Mouse (Mus musculus) hindbrain, embryonic 11.5 days (tissue): ENCODE results near the gene Gng11. TPM values are rescaled to one million over a fixed set of nuclear protein-coding genes. Genes with fewer than 3 reads are reported as not detected.
A peak's percentile ranks its signal among the peaks of the same experiment; 100 is the strongest.

Experiments used
- ATAC-seq: fragments of 200-750 bp; cut with Nextera tagmentation; 2 replicates; pipeline ENCODE4 v1.8.0; 2017; ENCODE audit warnings: mild to moderate bottlenecking, moderate TSS enrichment, moderate library complexity; ENCODE audit not compliant: low FRiP score
- DNase-seq: peaks from one replicate; pipeline ENCODE4 v3.0.0-alpha.2; 2015; ENCODE audit warnings: low spot score
- H3K27ac ChIP-seq: fragments of 300-500 bp; sonication (generic); 2 replicates; pipeline ENCODE4 v1.5.1; 2014; ENCODE audit warnings: mild to moderate bottlenecking, low read depth, low read length
- H3K27me3 ChIP-seq: fragments of 300-500 bp; sonication (generic); 2 replicates; pipeline ENCODE4 v1.6.1; 2014; ENCODE audit warnings: mild to moderate bottlenecking, low read length, moderate library complexity, mixed read lengths; ENCODE audit not compliant: control insufficient read depth, insufficient read depth
- H3K36me3 ChIP-seq: fragments of 300-500 bp; sonication (generic); 2 replicates; pipeline ENCODE4 v1.6.1; 2014; ENCODE audit warnings: mild to moderate bottlenecking, low read length, moderate library complexity, mixed read lengths; ENCODE audit not compliant: control insufficient read depth, insufficient read depth
- H3K4me1 ChIP-seq: fragments of 300-500 bp; sonication (generic); replicated peaks from 2 replicates; pipeline ENCODE4 v1.6.1; 2014; ENCODE audit warnings: low read length, mixed read lengths; ENCODE audit not compliant: control insufficient read depth, insufficient read depth
- H3K4me2 ChIP-seq: fragments of 300-500 bp; sonication (generic); replicated peaks from 2 replicates; pipeline ENCODE4 v1.6.1; 2014; ENCODE audit warnings: mild to moderate bottlenecking, low read depth, low read length
- H3K4me3 ChIP-seq: fragments of 300-500 bp; sonication (generic); 2 replicates; pipeline ENCODE4 v1.5.1; 2014; ENCODE audit warnings: low read depth, low read length
- H3K9ac ChIP-seq: fragments of 300-500 bp; sonication (generic); 2 replicates; pipeline ENCODE4 v1.6.1; 2014; ENCODE audit warnings: low read depth, low read length
- H3K9me3 ChIP-seq: fragments of 300-500 bp; sonication (generic); 2 replicates; pipeline ENCODE4 v1.6.1; 2016; ENCODE audit warnings: low read length; ENCODE audit not compliant: control insufficient read depth
- WGBS: fragments of 180-500 bp; shearing (Covaris S2); extraction: QIAGEN DNeasy Blood & Tissue Kit; methylation state at CpG from one replicate; pipeline ENCODE4 v1.1.7; 2014; 5-methylcytosine and 5-hydroxymethylcytosine counted together
- polyA plus RNA-seq: library from polyadenylated mRNA; unstranded; fragments of >200 nt; fragmentation: Nextera tagmentation; extraction: Ambion mirVana; gene quantifications from 2 replicates; pipeline ENCODE4 v1.2.1, GENCODE M21; 2014

Gng11 gene
- polyA plus RNA-seq, 1 experiment from 2014 or later, result 48.1 TPM

GRCm38 (mm10) chr6:3999296-3999695, 4.4 kb upstream of the Gng11 start:
- Histone ChIP-seq H3K9me3 (no peaks in the 10 kb centered on the region), H3K4me2 (no peak overlapping the region), H3K27ac (no peak overlapping the region), H3K36me3 (no peaks in the 10 kb centered on the region), H3K4me1 (no peaks in the 10 kb centered on the region), H3K4me3 (no peak overlapping the region), H3K27me3 (no peaks in the 10 kb centered on the region), H3K9ac (no peak overlapping the region)
- DNase-seq (no peak), ATAC-seq (no peak)
- 51% methylated on average over 6 of the region's 6 CpGs for WGBS

- no peaks in the 10 kb centered on the region for H3K36me3 ChIP-seq
- H3K9me3 ChIP-seq, result no peaks in the 10 kb centered on the region
- H3K27me3 ChIP-seq, result no peaks in the 10 kb centered on the region
- DNase-seq, result no peak
- no peak overlapping the region for H3K9ac ChIP-seq
- ATAC-seq, result no peak
- WGBS, result 77% methylated on average over 3 of the region's 3 CpGs
- no peaks in the 10 kb centered on the region for H3K4me1 ChIP-seq
- no peak overlapping the region for H3K27ac ChIP-seq
- H3K4me2 ChIP-seq, result no peak overlapping the region
- H3K4me3 ChIP-seq, result no peak overlapping the region
These were observed 3.0 kb upstream of the Gng11 start for GRCm38 (mm10) chr6:4000716-4001115.

- H3K4me3 ChIP-seq, result no peak overlapping the region
- peak; percentile 24 for DNase-seq
- WGBS, result 52% methylated on average over 4 of the region's 4 CpGs
- no peak overlapping the region for H3K9ac ChIP-seq
- no peaks in the 10 kb centered on the region for H3K36me3 ChIP-seq
- H3K4me1 ChIP-seq, result no peaks in the 10 kb centered on the region
- H3K27ac ChIP-seq, result no peak overlapping the region
- ATAC-seq, result no peak
- H3K4me2 ChIP-seq, result no peak overlapping the region
- no peaks in the 10 kb centered on the region for H3K27me3 ChIP-seq
- H3K9me3 ChIP-seq, result no peaks in the 10 kb centered on the region
These were observed 259 bp upstream of the Gng11 start for GRCm38 (mm10) chr6:4003445-4003844.

- H3K9ac ChIP-seq, result no peak overlapping the region
- H3K27me3 ChIP-seq, result no peaks in the 10 kb centered on the region
- ATAC-seq (no peak), DNase-seq (no peak)
- H3K27ac ChIP-seq, result no peak overlapping the region
- H3K4me2 ChIP-seq, result no peak overlapping the region
- H3K36me3 ChIP-seq, result no peaks in the 10 kb centered on the region
- H3K4me1 ChIP-seq, result no peaks in the 10 kb centered on the region
- no peak overlapping the region for H3K4me3 ChIP-seq
- WGBS, result 82% methylated on average over 2 of the region's 2 CpGs
- no peaks in the 10 kb centered on the region for H3K9me3 ChIP-seq
These were observed 1.1 kb downstream of the Gng11 start for GRCm38 (mm10) chr6:4004808-4005207.

GRCm38 (mm10) chr6:4008501-4009040, 4.9 kb downstream of the Gng11 start:
- Histone ChIP-seq H3K27ac (no peak overlapping the region), H3K27me3 (no peaks in the 10 kb centered on the region), H3K9me3 (no peaks in the 10 kb centered on the region), H3K9ac (no peak overlapping the region), H3K36me3 (no peaks in the 10 kb centered on the region), H3K4me1 (no peaks in the 10 kb centered on the region), H3K4me2 (no peak overlapping the region), H3K4me3 (no peak overlapping the region)
- 77% methylated on average over 2 of the region's 2 CpGs for WGBS
- DNase-seq, result no peak
- ATAC-seq, result no peak

GRCm38 (mm10) chr6:4009548-4009947, 5.8 kb downstream of the Gng11 start:
- no peaks in the 10 kb centered on the region for H3K27me3 ChIP-seq
- H3K4me1 ChIP-seq, result no peaks in the 10 kb centered on the region
- H3K9ac ChIP-seq, result no peak overlapping the region
- H3K4me2 ChIP-seq, result no peak overlapping the region
- no peak overlapping the region for H3K27ac ChIP-seq
- H3K9me3 ChIP-seq, result no peaks in the 10 kb centered on the region
- DNase-seq (no peak), ATAC-seq (no peak)
- H3K4me3 ChIP-seq, result no peak overlapping the region
- no peaks in the 10 kb centered on the region for H3K36me3 ChIP-seq

GRCm38 (mm10) chr6:4022645-4023044, 18.9 kb downstream of the Gng11 start:
- H3K27me3 ChIP-seq, result no peaks in the 10 kb centered on the region
- whole genome bisulfite sequencing, result 27% methylated on average over 1 of the region's 1 CpGs
- H3K4me1 ChIP-seq, result no peaks in the 10 kb centered on the region
- H3K9ac ChIP-seq, result no peak overlapping the region
- no peak for DNase-seq
- peak; percentile 57; the same call in 1 of the 2 replicates for ATAC-seq
- no peaks in the 10 kb centered on the region for H3K9me3 ChIP-seq
- H3K36me3 ChIP-seq, result no peaks in the 10 kb centered on the region
- H3K4me3 ChIP-seq, result no peak overlapping the region
- H3K27ac ChIP-seq, result no peak overlapping the region
- no peak overlapping the region for H3K4me2 ChIP-seq

GRCm38 (mm10) chr6:4026367-4026766, 22.7 kb downstream of the Gng11 start:
- H3K4me3 ChIP-seq, result no peak overlapping the region
- WGBS, result 80% methylated on average over 2 of the region's 2 CpGs
- ATAC-seq, result no peak

GRCm38 (mm10) chr6:4030956-4031355, 27.3 kb downstream of the Gng11 start:
- no peak overlapping the region for H3K4me3 ChIP-seq
- no peak overlapping the region for H3K9ac ChIP-seq
- ATAC-seq (no peak), DNase-seq (no peak)
- WGBS, result 81% methylated on average over 3 of the region's 3 CpGs
- no peaks in the 10 kb centered on the region for H3K36me3 ChIP-seq
- H3K9me3 ChIP-seq, result no peaks in the 10 kb centered on the region
- H3K4me1 ChIP-seq, result no peaks in the 10 kb centered on the region
- no peak overlapping the region for H3K27ac ChIP-seq
- no peak overlapping the region for H3K4me2 ChIP-seq
- no peaks in the 10 kb centered on the region for H3K27me3 ChIP-seq

More at GRCm38 (mm10) chr6:4026367-4026766, 22.7 kb downstream of the Gng11 start:
- Histone ChIP-seq H3K9ac (no peak overlapping the region), H3K27ac (no peak overlapping the region), H3K4me1 (no peaks in the 10 kb centered on the region), H3K27me3 (no peaks in the 10 kb centered on the region), H3K9me3 (no peaks in the 10 kb centered on the region), H3K36me3 (no peaks in the 10 kb centered on the region), H3K4me2 (no peak overlapping the region)
- no peak for DNase-seq
